Mouse (Mus musculus) lung, embryonic 14.5 days (tissue): Measurements from ENCODE around the gene A430005L14Rik. TPM values are rescaled to one million over a fixed set of nuclear protein-coding genes. Genes with fewer than 3 reads are reported as not detected.
A peak's percentile ranks its signal among the peaks of the same experiment; 100 is the strongest.
"Not testable (repeated sequence)": the region's sequence is repeated elsewhere in the genome, so short reads cannot be mapped to it uniquely, and the experiment has no call there.

ENCODE experiments used
- ATAC-seq: fragments of 200-750 bp; cut with Nextera tagmentation; 2 replicates; pipeline ENCODE4 v1.8.0; 2017; ENCODE audit warnings: mild to moderate bottlenecking, moderate TSS enrichment, moderate library complexity; ENCODE audit not compliant: insufficient read depth
- DNase-seq: peaks from one replicate; pipeline ENCODE4 v3.0.0-alpha.2; 2015
- H3K27ac ChIP-seq: fragments of 300-500 bp; sonication (generic); 2 replicates; pipeline ENCODE4 v1.5.1; 2014; ENCODE audit warnings: low read depth, mild to moderate bottlenecking, moderate library complexity
- H3K27me3 ChIP-seq: fragments of 300-500 bp; sonication (generic); 2 replicates; pipeline ENCODE4 v1.6.1; 2014; ENCODE audit warnings: low read length, control low read depth; ENCODE audit not compliant: insufficient read depth
- H3K36me3 ChIP-seq: fragments of 300-500 bp; sonication (generic); 2 replicates; pipeline ENCODE4 v1.6.1; 2014; ENCODE audit warnings: control low read depth; ENCODE audit not compliant: insufficient read depth
- H3K4me1 ChIP-seq: fragments of 300-500 bp; sonication (generic); 2 replicates; pipeline ENCODE4 v1.6.1; 2014; ENCODE audit warnings: antibody characterized with exemption, control low read depth; ENCODE audit not compliant: insufficient read depth
- H3K4me2 ChIP-seq: fragments of 300-500 bp; sonication (generic); 2 replicates; pipeline ENCODE4 v1.6.1; 2014; ENCODE audit warnings: mild to moderate bottlenecking
- H3K4me3 ChIP-seq: fragments of 300-500 bp; sonication (generic); 2 replicates; pipeline ENCODE4 v1.5.1; 2014; ENCODE audit warnings: low read depth, low read length
- H3K9ac ChIP-seq: fragments of 300-500 bp; sonication (generic); 2 replicates; pipeline ENCODE4 v1.6.1; 2014
- H3K9me3 ChIP-seq: fragments of 300-500 bp; sonication (generic); 2 replicates; pipeline ENCODE4 v1.6.1; 2016; ENCODE audit warnings: low read depth, low read length, control low read depth
- CTCF ChIP-seq: IDR thresholded peaks from 2 replicates; pipeline ENCODE4 v1.5.1; 2016; ENCODE audit warnings: antibody characterized with exemption, low read depth
- WGBS: fragments of 180-500 bp; shearing (Covaris S2); extraction: QIAGEN DNeasy Blood & Tissue Kit; methylation state at CpG from one replicate; pipeline ENCODE4 v1.1.7; 2014; 5-methylcytosine and 5-hydroxymethylcytosine counted together
- polyA plus RNA-seq: library from polyadenylated mRNA; unstranded; fragments of >200 nt; fragmentation: Nextera tagmentation; extraction: Ambion mirVana; gene quantifications from 2 replicates; pipeline ENCODE4 v1.2.1, GENCODE M21; 2014

A430005L14Rik gene
- 86.9 and 91.4 TPM in 2 replicates for polyA plus RNA-seq

DNA sequence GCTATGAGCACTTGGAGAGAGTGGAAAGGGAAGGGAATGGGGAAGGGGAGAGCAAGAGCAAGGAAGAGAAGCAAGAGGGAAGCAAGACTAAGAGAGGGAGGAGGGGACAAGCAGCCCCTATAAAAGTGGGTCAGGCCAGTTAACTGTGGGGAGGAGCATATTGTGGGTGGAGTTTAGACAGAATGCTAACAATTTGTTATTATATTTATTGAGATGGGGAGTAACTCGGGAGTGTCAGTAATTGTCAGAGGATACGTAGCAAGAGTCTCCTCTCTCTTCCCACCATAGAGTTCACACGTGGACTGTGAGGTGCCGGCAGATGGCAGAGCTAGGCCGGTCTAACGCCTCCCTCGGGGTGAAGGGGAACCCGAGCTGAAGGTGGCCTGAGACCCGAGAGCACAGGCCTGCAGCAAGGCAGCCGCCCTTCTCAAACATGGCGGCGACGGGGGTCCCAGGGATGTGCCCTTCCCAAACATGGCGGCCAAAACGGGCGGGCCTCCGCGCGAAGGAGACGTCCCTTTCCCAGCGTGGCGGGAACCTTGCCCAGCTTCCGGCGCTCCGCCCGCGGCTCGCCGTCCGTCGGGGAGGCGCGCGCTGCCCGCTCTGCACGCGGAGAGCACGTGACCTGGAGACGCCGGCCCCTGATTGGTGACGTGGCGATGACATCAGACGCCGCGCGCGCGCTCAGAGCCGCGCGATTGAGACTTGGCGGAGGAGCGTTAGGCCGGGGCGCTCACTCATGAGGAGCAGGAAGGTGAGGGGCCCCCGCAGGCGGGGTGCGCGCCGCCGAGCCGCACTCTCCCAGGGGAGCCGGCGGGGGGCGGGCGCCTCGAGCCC lies at the start of gene A430005L14Rik:
Gene A430005L14Rik, plus strand, starts transcription at position 669 of the 837 bp plus-strand sequence.
- 2% methylated on average over 67 of the region's 67 CpGs for WGBS
- 0 out of 2 replicates have a peak, but pooled peaks have one; percentile 5 for TF ChIP-seq CTCF
- Histone ChIP-seq H3K9ac (peak within 1 kb of the TSS; percentile 91), H3K4me1 (peaks cover 2% of the 10 kb centered on the region; the same call in 1 of the 2 replicates), H3K4me3 (peak within 1 kb of the TSS; percentile 79), H3K27ac (peak within 1 kb of the TSS; percentile 95), H3K27me3 (no peaks in the 10 kb centered on the region), H3K36me3 (peaks cover 25% of the 10 kb centered on the region), H3K9me3 (no peaks in the 10 kb centered on the region), H3K4me2 (peak within 1 kb of the TSS; percentile 82)
- ATAC-seq (peak; percentile 95), DNase-seq (peak; percentile 99)

DNA sequence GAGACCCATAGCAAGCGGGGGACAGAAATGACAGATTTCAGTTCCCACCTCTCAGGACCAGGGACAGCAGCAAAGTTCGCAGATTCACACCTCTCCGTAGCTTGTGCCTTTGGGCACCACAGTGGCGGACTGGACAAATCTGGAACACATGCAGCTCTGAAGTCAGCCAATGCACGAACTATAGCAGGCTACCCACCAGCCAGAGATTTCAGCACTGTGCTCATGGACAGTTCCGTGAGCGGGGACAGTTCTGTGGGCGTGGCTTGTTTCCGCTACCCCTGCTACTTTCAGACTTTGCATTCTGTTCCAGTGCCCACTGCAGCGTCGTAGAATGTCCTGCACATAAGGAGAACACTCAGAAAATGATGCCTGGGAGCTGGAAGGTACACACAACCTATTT lies 49.5 kb upstream of the A430005L14Rik start:
- Histone ChIP-seq H3K4me3 (no peak overlapping the region), H3K36me3 (no peaks in the 10 kb centered on the region), H3K27me3 (no peaks in the 10 kb centered on the region), H3K27ac (no peak overlapping the region), H3K4me2 (no peak overlapping the region), H3K4me1 (no peaks in the 10 kb centered on the region), H3K9me3 (no peaks in the 10 kb centered on the region), H3K9ac (no peak overlapping the region)
- 13% methylated on average over 11 of the region's 11 CpGs for WGBS
- ATAC-seq (no peak), DNase-seq (peak; percentile 88)
- no peak for TF ChIP-seq CTCF

DNA sequence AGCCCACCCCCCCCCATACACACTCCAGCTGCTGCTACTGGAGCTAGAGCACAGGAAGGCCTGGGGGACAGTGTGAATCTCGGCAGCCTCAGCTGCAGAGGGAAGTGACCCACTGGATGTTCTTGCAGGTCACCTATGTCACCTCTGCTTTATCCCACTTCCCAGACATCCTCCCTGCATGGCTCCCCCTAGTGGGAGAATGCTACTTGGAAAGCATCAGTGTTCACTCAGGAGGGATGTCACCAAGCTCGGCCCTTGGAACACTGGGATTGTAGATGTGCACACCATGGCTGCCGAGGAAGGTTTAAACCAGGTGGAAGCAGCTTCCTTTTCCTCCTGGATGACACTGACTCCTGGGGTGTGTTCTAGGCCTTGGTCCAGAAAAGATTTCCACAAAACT lies 43.4 kb upstream of the A430005L14Rik start:
- DNase-seq (no peak), ATAC-seq (no peak)
- TF ChIP-seq CTCF, result no peak
- Histone ChIP-seq H3K4me3 (no peak overlapping the region), H3K9ac (no peak overlapping the region), H3K4me1 (no peaks in the 10 kb centered on the region), H3K27ac (no peak overlapping the region), H3K9me3 (no peaks in the 10 kb centered on the region), H3K36me3 (no peaks in the 10 kb centered on the region), H3K4me2 (no peak overlapping the region), H3K27me3 (no peaks in the 10 kb centered on the region)
- 67% methylated on average over 3 of the region's 3 CpGs for WGBS

DNA sequence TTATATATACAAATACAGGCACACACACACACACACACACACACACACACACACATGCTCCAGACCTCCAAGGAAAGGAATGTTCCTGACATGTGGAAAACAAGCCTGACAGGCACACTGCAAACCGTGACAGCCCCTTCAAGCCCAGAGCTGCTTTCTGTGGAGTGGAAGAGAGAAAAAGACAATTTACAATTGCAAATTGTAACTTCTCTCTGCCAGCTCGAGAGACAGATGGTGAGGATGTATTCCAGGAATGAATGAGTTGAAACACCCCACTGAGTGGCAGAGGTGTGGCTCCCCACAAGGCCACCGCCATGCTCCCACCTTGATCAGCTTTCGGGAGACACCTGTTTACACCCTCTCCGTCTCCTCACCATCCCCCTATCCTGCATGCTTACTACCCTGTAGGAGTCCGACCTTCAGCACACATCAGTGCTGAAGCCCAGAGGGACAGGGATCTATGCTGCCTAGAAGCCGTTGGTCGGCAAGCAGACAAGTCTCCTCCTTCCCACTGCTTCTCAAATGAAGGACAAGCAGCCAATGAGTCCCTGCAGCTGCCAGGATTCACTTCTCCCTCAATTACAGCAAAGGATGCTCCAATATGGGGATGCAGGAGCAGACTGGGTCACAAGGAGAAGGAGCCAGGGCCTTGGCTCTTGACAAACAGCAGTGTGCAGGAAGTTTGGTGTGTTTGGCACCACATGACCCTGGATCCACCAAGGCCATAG lies 39.1 kb upstream of the A430005L14Rik start:
- TF ChIP-seq CTCF, result no peak
- Histone ChIP-seq H3K27ac (no peak overlapping the region), H3K9ac (no peak overlapping the region), H3K4me3 (no peak overlapping the region), H3K9me3 (no peaks in the 10 kb centered on the region), H3K4me1 (no peaks in the 10 kb centered on the region), H3K36me3 (no peaks in the 10 kb centered on the region), H3K4me2 (no peak overlapping the region), H3K27me3 (no peaks in the 10 kb centered on the region)
- DNase-seq (no peak), ATAC-seq (no peak)
- 28% methylated on average over 8 of the region's 8 CpGs for WGBS

DNA sequence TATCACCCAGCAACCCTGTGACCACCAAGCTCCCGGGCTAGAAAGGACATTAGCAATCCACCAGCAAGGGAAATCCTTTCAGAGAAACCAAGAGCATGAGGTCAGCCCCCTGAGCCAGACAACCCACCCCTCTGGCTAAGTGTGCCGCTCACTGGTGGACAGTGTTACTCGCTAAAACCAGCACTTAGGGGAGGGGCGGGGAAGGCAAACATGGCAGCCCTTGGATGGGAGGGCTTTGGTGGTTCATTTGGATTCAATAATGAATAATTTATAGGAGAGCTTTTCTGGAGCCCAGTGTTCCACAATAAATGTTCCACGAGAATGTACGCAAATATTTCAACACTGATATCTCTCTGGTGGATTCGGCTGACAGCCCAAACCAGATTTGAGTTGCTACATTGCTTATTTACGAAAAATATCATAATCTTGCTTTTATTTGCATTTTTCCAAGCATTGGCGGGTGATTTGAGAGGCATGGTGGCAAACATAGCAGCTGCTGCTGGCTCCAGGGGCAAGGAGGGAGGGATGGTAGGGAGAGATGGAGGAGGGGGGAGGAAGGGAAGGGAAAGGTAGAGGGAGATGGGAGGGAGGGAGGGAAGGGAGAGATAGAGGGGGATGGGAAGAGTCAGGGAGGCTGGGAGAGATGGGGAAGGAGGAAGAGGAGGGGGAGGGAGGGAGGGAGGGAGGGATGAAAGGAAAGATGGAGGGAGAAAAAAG lies 36.4 kb upstream of the A430005L14Rik start:
- H3K4me1 ChIP-seq, result no peaks in the 10 kb centered on the region
- no peak for DNase-seq
- no peak for ATAC-seq
- 59% methylated on average over 9 of the region's 9 CpGs for WGBS
- no peak overlapping the region for H3K4me3 ChIP-seq
- H3K9ac ChIP-seq, result no peak overlapping the region
- no peaks in the 10 kb centered on the region for H3K36me3 ChIP-seq
- no peaks in the 10 kb centered on the region for H3K27me3 ChIP-seq
- no peaks in the 10 kb centered on the region for H3K9me3 ChIP-seq
- H3K27ac ChIP-seq, result no peak overlapping the region
- no peak overlapping the region for H3K4me2 ChIP-seq
- no peak for TF ChIP-seq CTCF

DNA sequence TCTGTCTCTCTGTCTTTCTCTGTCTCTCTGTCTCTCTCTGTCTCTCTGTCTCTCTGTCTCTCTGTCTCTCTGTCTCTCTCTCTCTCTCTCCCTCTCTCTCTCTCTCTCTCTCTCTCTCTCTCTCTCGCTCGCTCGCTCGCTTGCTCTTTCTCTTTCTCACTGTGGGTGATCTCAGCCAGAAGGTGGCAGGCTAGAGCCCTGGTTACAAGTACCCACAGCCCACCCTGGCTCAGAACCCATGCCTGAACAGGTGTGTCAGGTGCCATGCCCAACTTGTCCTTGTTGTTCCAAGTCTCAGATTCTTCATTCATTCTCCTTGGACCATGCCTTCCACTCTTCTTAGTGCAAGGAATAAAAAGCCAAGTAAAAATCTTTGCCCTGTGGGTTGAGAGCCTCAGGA lies 34.9 kb upstream of the A430005L14Rik start:
- H3K27ac ChIP-seq, H3K4me2 ChIP-seq, H3K4me3 ChIP-seq, H3K4me1 ChIP-seq, H3K27me3 ChIP-seq, DNase-seq, ATAC-seq, H3K9me3 ChIP-seq, H3K36me3 ChIP-seq, H3K9ac ChIP-seq: not testable (repeated sequence)
- TF ChIP-seq CTCF, result peak; percentile 29
- 30% methylated on average over 4 of the region's 4 CpGs for WGBS
